Mouse (Mus musculus) megakaryocyte, embryonic 14.5 days (primary cell): ENCODE results near the gene 1700042G07Rik.

ENCODE experiments used
- FLI1 ChIP-seq: IDR thresholded peaks from 2 replicates; pipeline ENCODE4 v1.6.1; 2012; ENCODE audit warnings: low read length, inconsistent platforms, mixed read lengths
- GATA1 ChIP-seq: IDR thresholded peaks from 3 replicates; pipeline ENCODE4 v1.6.1; 2012; ENCODE audit warnings: mixed read lengths, low read length, inconsistent platforms, borderline replicate concordance

GRCm38 (mm10) chr4:116150156-116150861 is 22.9 kb upstream of the 1700042G07Rik start:
- TF ChIP-seq GATA1: no peak
- TF ChIP-seq FLI1: no peak
